Mouse (Mus musculus) ovary, postnatal 14 days (tissue): ENCODE measurements around the gene A130010J15Rik.

Experiments
- DNase-seq: peaks from one replicate; pipeline ENCODE4 v3.0.0; 2022; ENCODE audit warnings: low spot score

Gene A130010J15Rik

GRCm38 (mm10) chr1:193167746-193168145 is at the start of gene A130010J15Rik:
Gene A130010J15Rik (plus strand): TSS chr1:193168046.
- DNase-seq: no peak

GRCm38 (mm10) chr1:193122793-193123192 is 45.1 kb upstream of the A130010J15Rik start:
- no peak for DNase-seq

GRCm38 (mm10) chr1:193123290-193123689 is 44.6 kb upstream of the A130010J15Rik start:
- no peak for DNase-seq

- DNase-seq: no peak
Measured at GRCm38 (mm10) chr1:193125835-193126234, 42.0 kb upstream of the A130010J15Rik start.

- DNase-seq: no peak
Measured at GRCm38 (mm10) chr1:193128055-193128454, 39.8 kb upstream of the A130010J15Rik start.

GRCm38 (mm10) chr1:193129321-193129720 is 38.5 kb upstream of the A130010J15Rik start:
- no peak for DNase-seq

DNA sequence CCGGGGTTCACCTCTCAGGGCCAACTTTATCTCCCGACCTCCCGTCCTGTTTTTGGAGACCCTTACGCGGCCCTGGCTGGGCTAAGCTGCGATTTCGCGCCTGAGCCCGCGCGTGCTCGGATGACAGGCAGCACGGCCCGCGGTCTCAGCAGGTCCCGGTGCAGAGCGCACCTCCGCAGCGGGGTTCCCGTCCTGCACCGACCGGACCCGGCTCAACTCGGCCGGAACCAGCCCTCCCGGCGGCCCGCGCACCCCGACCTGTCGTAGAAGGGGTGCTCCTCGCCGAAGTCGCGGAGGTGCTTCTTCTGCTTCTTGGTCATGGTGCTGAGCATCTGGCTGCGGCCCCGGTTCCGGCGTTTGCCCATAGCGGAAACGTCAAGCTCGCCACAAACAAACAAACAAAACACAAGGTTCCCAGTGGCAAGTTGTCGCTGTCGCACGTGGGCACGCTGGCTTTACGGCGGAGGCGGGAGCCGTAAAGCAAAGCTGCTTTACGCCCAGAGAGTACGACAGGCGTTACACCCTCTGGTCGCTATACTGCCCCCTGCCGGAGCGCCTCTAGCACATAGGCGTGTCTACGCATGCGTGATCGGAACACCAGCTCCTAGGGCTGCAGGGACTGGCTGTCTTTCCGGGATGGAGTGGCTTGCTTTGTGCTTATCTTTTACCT is 37.9 kb upstream of the A130010J15Rik start, which contains the start of gene Diexf:
Gene Diexf (minus strand): TSS at position 487 of the 670 bp plus-strand sequence.
- peak; percentile 95 for DNase-seq

GRCm38 (mm10) chr1:193130456-193130825 is 37.4 kb upstream of the A130010J15Rik start:
- no peak for DNase-seq

DNA sequence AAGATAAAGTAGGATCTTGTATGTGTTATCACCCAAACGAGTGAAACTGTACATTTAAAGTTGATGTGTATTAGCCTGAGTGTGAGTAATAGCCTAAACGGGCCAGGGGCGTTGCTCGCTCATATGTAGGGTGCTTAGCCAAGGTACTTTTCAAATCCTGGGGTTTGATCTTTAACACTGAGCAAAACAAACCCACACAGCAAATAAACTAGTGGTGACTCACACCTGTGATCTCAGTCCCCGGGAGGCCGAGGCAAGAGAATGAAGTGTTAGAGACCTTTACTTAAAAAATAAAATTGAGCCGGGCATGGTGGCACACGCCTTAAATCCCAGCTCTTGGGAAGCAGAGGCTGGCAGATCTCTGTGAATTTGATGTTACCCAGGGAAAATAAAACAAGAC is 37.0 kb upstream of the A130010J15Rik start:
- DNase-seq: no peak

- DNase-seq: no peak
Measured at GRCm38 (mm10) chr1:193131311-193131948, 36.4 kb upstream of the A130010J15Rik start.

- no peak for DNase-seq
Measured at GRCm38 (mm10) chr1:193132385-193132784, 35.5 kb upstream of the A130010J15Rik start.

GRCm38 (mm10) chr1:193133726-193134125 is 34.1 kb upstream of the A130010J15Rik start:
- no peak for DNase-seq

DNA sequence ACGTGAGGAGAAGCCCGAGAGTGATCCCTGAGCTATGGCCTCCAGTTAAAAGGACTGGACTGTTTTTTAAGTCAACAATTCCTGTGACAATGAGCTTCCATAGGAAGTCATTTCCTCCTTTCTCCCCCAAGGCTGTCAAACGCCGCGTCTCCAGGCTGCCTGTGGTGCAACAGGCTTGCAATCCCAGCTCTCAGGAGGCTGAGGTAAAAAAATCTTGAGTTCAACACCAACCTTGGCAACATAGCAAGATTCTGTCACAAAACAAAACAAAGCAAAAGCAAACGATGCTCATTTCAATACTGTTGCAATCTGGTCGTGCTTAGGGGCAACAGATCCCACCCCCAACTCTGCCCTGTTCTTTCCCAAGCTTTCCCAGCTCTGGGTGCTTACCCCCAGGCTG is 29.8 kb upstream of the A130010J15Rik start:
- DNase-seq: no peak

- DNase-seq: no peak
Measured at GRCm38 (mm10) chr1:193138669-193139068, 29.2 kb upstream of the A130010J15Rik start.

GRCm38 (mm10) chr1:193141118-193141517 is 26.7 kb upstream of the A130010J15Rik start:
- DNase-seq: no peak

- no peak for DNase-seq
Measured at GRCm38 (mm10) chr1:193142517-193143062, 25.3 kb upstream of the A130010J15Rik start.

DNA sequence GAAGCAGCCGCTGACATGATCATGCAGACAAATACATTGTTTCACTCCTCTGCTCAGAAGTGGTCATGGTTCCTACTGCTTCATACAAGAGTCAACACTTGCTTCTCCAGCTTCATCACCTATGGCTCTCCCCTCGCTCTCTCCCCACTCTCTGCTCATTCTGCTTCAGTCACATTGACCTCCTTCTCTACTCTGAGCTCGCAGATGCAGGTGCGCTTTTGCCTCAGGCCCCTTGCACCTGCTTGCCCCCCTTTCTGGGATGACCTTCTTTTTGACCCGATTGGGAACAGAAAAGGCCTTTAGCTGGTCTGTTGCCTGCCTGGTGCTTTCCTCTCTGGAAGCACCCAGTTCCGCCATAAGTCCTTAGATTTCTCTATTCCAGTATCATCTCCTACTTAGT is 23.3 kb upstream of the A130010J15Rik start:
- no peak for DNase-seq

- DNase-seq: no peak
Measured at GRCm38 (mm10) chr1:193145101-193145500, 22.7 kb upstream of the A130010J15Rik start.

- DNase-seq: no peak
Measured at GRCm38 (mm10) chr1:193146416-193146815, 21.4 kb upstream of the A130010J15Rik start.

- DNase-seq: no peak
Measured at GRCm38 (mm10) chr1:193149231-193149630, 18.6 kb upstream of the A130010J15Rik start.

DNA sequence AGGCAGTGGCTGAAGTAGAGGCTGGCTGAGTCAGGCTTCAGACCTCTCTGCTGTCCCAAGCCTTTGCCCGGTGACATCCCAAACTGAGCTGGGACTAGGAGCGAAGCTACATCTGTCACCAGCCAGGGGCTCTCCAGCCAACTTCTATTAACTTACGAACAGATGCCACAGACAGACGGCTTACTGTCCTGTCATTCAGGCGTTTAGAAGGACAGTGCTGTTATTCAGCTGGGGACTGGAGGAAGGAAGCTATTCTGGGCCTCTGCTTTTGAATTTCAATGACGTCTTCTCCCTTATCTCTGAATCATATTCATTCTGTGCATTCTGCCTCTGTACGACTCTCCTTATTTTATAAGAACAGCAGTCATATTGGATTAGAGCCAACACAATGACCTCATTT is 16.7 kb upstream of the A130010J15Rik start:
- DNase-seq: no peak

- peak; percentile 51 for DNase-seq
Measured at GRCm38 (mm10) chr1:193152872-193153271, 15.0 kb upstream of the A130010J15Rik start, which contains the start of gene Irf6. Gene Irf6 (plus strand): TSS chr1:193153111.

GRCm38 (mm10) chr1:193153561-193153960 is 14.3 kb upstream of the A130010J15Rik start:
- no peak for DNase-seq
